Mouse (Mus musculus) liver, adult 2 months (tissue): ENCODE data around the gene Pcif1. TPM values are rescaled to one million over a fixed set of nuclear protein-coding genes. Genes with fewer than 3 reads are reported as not detected.
"Not testable (repeated sequence)": the region's sequence is repeated elsewhere in the genome, so short reads cannot be mapped to it uniquely, and the experiment has no call there.

Experiments used
- DNase-seq: peaks from one replicate; pipeline ENCODE4 v3.0.0-alpha.2; 2011; ENCODE audit warnings: low read depth, low spot score; ENCODE audit errors: extremely low read depth
- H3K27ac ChIP-seq: fragments of 200-500 bp; replicated peaks from 2 replicates; pipeline ENCODE4 v1.5.1; 2012; ENCODE audit warnings: low read depth, mild to moderate bottlenecking, control low read depth, inconsistent platforms, low read length; ENCODE audit not compliant: insufficient read depth
- H3K27me3 ChIP-seq: fragments of 200-500 bp; 2 replicates; pipeline ENCODE4 v1.6.1; 2012; ENCODE audit warnings: mild to moderate bottlenecking, moderate library complexity, low read length, inconsistent platforms; ENCODE audit not compliant: control insufficient read depth, insufficient read depth
- H3K36me3 ChIP-seq: fragments of 200-500 bp; 2 replicates; pipeline ENCODE4 v1.6.1; 2012; ENCODE audit warnings: low read length, inconsistent platforms; ENCODE audit not compliant: control insufficient read depth, insufficient read depth
- H3K4me1 ChIP-seq: fragments of 200-500 bp; 2 replicates; pipeline ENCODE4 v1.6.1; 2011; ENCODE audit warnings: low read length; ENCODE audit not compliant: control insufficient read depth, insufficient read depth
- H3K4me3 ChIP-seq: fragments of 200-500 bp; 2 replicates; pipeline ENCODE4 v1.5.1; 2011; ENCODE audit warnings: low read depth, mild to moderate bottlenecking, control low read depth, low read length, moderate library complexity; ENCODE audit not compliant: insufficient read depth
- H3K79me2 ChIP-seq: fragments of 200-500 bp; 2 replicates; pipeline ENCODE4 v1.6.1; 2012; ENCODE audit warnings: inconsistent platforms, mild to moderate bottlenecking, low read length, moderate library complexity; ENCODE audit not compliant: control insufficient read depth, insufficient read depth
- H3K9ac ChIP-seq: fragments of 200-500 bp; 2 replicates; pipeline ENCODE4 v1.6.1; 2012; ENCODE audit warnings: low read depth, mild to moderate bottlenecking, control low read depth, inconsistent platforms, low read length
- CTCF ChIP-seq: fragments of 200-500 bp; IDR thresholded peaks from 2 replicates; pipeline ENCODE4 v1.5.1; 2011; ENCODE audit warnings: low read depth, low read length, control low read depth
- POLR2A ChIP-seq: fragments of 200-500 bp; IDR thresholded peaks from 2 replicates; pipeline ENCODE4 v1.6.1; 2011; ENCODE audit warnings: low read length, control low read depth; ENCODE audit not compliant: insufficient read depth; ENCODE audit errors: extremely low read depth
- WGBS: fragments of 180-500 bp; shearing (Covaris S2); methylation state at CpG from one replicate; pipeline ENCODE4 v1.1.7; 2018; 5-methylcytosine and 5-hydroxymethylcytosine counted together
- polyA plus RNA-seq: library from polyadenylated mRNA; depleted of rRNA; stranded (reverse); fragments of >200 nt; gene quantifications from 2 replicates; pipeline ENCODE4 v1.2.3, GENCODE M21; 2012
- total RNA-seq: library from RNA; depleted of rRNA; stranded (reverse); fragments of >200 nt; gene quantifications from 2 replicates; pipeline ENCODE4 v1.2.3, GENCODE M21; 2014

Pcif1 gene
- total and polyA plus RNA-seq, 2 experiments, result 9.1 to 21.3 TPM

DNA sequence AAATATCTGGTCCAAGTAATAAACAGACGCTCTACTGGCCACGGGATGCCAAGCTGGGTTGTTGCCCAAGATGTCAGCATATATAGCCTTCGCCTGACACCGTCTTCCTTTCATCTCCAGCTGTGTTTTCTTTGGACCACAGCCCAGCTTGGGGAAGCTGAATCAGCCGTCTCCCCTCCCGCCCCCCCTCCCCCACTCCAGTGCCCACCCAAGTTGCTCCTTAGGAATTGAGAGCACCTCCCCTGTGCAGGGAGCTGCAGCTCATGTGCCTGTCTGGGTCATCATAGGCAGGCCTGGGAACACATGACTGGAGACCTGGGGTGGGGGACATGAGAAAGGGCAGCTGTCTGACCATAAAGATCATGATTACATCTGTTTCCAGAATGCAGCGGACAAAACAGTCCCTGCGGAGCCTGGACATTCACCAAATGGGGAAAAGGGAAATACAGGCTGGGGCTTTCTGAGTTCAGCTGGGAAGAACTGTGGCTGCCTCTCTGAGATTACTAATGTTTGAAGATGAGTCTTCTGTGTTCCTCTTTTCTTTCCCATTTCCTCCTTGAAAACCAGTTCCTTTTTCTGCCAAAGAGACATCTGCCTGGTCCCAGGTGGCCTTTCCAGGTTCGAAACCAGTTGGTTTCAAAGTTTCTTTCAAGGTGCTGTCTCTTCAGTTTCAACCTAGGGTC lies 16.8 kb upstream of the Pcif1 start:
- Histone ChIP-seq H3K4me3 (no peak overlapping the region), H3K4me1 (peaks cover 11% of the 10 kb centered on the region), H3K27me3 (no peaks in the 10 kb centered on the region), H3K9ac (no peak overlapping the region), H3K27ac (peak overlapping the region; percentile 59), H3K79me2 (no peaks in the 10 kb centered on the region), H3K36me3 (no peaks in the 10 kb centered on the region)
- TF ChIP-seq CTCF, result no peak
- no peak for TF ChIP-seq POLR2A
- peak; percentile 54 for DNase-seq
- WGBS, result 45% methylated on average over 9 of the region's 9 CpGs

DNA sequence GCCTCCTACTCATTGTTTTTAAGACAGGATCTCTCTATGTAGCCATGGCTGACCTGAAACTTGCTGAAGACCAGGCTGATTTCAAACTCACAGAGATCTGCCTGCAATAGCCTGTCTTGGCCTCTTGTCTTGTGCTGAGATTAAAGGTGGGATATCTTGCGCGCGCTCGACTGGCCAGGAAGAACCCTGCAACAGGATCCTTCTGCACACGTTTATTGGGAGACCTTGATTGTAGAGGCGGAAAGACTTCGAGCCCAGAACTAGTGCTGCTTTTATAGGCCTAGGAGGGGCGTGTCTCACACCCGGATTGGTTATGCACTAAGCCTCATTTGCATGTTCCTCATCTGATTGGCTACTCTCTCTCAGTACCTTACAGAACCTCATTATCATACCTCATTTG lies 15.7 kb upstream of the Pcif1 start:
- H3K27me3 ChIP-seq, H3K79me2 ChIP-seq, H3K36me3 ChIP-seq, H3K27ac ChIP-seq, H3K9ac ChIP-seq, DNase-seq, H3K4me3 ChIP-seq: not testable (repeated sequence)
- H3K4me1 ChIP-seq, result peaks cover 11% of the 10 kb centered on the region
- WGBS, result 97% methylated on average over 9 of the region's 9 CpGs

DNA sequence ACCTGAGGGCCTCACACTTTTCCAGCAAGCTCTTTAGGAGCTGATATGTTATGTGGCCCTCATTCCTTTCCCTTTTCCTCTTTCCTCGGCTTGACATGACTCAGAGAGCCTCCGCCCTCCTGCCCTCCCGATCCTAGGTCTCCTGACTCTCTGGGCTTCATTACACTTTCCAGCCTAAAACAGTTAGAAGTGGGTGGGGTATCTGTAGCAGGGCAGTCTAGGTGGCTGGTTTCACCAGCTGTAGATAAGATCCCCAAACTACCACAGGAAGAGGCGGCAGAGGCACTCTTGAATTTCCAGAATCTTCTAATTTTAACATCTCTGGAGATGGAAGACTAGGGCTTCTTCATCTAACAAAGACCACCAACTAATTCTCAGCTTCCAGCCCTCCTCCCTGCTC lies 14.5 kb upstream of the Pcif1 start:
- Histone ChIP-seq H3K4me1 (peaks cover 4% of the 10 kb centered on the region; the same call in 1 of the 2 replicates), H3K4me3 (no peak overlapping the region), H3K36me3 (no peaks in the 10 kb centered on the region), H3K9ac (no peak overlapping the region), H3K79me2 (no peaks in the 10 kb centered on the region), H3K27ac (no peak overlapping the region), H3K27me3 (no peaks in the 10 kb centered on the region)
- WGBS, result 78% methylated on average over 4 of the region's 4 CpGs
- no peak for TF ChIP-seq CTCF
- TF ChIP-seq POLR2A, result no peak
- no peak for DNase-seq

DNA sequence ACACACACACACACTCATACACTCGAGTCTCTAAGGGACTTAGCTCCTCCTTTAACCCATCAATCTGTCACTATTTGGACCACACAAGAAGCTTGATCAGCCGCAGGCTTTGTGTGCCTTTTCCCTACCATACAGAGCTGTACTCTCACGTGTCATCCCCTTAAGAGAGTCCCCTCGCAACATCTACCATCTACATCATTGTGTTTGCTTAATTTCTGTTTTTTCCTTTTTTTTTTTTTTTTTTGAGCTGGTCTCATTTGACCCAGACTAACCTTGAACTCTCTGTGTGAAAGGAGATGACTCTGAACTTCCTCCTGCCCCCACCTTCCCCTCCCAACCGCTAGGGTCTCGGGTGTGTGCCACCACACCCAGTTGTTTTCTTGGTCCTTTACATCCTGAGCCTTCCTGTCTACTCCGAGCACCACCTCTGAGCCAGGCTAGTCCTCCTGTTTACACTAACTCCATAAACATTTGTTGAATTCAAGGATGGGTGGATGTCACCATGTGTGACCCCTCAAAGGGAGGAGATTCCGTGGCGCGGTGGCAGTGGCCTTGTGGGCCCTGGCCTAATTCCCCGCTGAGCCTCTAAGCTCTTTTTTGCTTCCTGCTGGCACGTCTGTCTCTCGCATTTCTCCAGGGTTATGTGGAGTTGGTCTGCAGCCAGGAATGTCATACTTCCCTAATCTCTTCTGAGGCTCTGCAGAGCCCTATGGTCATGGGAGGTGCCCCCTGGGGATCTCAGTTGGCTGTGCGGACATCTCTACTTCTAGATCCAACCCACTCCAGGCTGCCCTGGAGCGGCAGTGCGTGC lies 12.2 kb upstream of the Pcif1 start:
- no peaks in the 10 kb centered on the region for H3K79me2 ChIP-seq
- peak overlapping the region; percentile 33 for H3K27ac ChIP-seq
- no peaks in the 10 kb centered on the region for H3K27me3 ChIP-seq
- DNase-seq, result peak; percentile 61
- H3K4me1 ChIP-seq, result peaks cover 4% of the 10 kb centered on the region; the same call in 1 of the 2 replicates
- TF ChIP-seq POLR2A (no peak), CTCF (no peak)
- WGBS, result 52% methylated on average over 16 of the region's 16 CpGs
- peak overlapping the region; percentile 14; the same call in 1 of the 2 replicates for H3K9ac ChIP-seq
- no peaks in the 10 kb centered on the region for H3K36me3 ChIP-seq
- no peak overlapping the region for H3K4me3 ChIP-seq

DNA sequence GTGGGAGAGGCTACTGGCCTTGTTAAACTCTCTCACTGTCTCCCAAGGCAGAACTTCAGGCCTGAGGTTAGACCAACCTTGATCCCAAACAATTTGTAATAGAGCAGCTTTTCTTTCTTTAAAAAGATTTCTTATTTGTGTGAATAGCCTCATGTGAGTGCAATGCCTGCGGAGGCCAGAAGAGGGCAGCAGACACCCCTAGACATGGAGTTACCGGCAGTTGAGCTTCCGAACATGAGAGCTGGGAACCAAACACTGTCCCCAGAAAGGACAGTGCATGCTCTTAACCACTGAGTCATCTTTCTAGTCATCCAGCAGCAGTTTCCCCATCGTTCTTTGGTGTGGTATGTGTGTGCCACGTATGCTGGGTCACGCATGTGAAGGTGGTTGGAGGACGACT lies 11.5 kb upstream of the Pcif1 start:
- 88% methylated on average over 7 of the region's 7 CpGs for WGBS
- DNase-seq, result no peak
- Histone ChIP-seq H3K9ac (no peak overlapping the region), H3K4me1 (peaks cover 4% of the 10 kb centered on the region; the same call in 1 of the 2 replicates), H3K79me2 (no peaks in the 10 kb centered on the region), H3K27ac (peak overlapping the region; percentile 33), H3K36me3 (no peaks in the 10 kb centered on the region), H3K27me3 (no peaks in the 10 kb centered on the region), H3K4me3 (no peak overlapping the region)
- no peak for TF ChIP-seq POLR2A
- TF ChIP-seq CTCF, result peak; percentile 75

DNA sequence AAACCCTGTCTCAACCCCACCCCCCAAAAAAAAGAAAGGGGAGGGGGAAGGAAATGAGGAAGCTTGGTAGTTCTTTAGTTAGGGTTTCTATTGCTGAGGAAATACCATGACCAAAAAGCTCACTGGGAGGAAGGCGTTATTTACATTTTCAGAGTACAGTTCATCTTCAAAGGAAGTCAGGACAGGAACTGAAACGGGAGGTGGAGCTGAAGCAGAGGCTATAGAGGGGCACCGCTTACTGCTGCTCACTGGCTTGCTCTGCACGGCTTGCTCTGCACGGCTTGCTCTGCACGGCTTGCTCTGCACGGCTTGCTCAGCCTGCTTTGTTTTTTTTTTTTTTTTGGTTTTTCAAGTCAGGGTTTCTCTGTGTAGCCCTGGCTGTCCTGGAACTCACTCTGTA lies 10.6 kb upstream of the Pcif1 start:
- no peak overlapping the region for H3K27ac ChIP-seq
- H3K4me3 ChIP-seq, result no peak overlapping the region
- WGBS, result 76% methylated on average over 7 of the region's 7 CpGs
- DNase-seq, result peak; percentile 51
- H3K27me3 ChIP-seq, result no peaks in the 10 kb centered on the region
- H3K4me1 ChIP-seq, result peaks cover 4% of the 10 kb centered on the region; the same call in 1 of the 2 replicates
- no peak overlapping the region for H3K9ac ChIP-seq
- H3K36me3 ChIP-seq, result no peaks in the 10 kb centered on the region
- H3K79me2 ChIP-seq, result no peaks in the 10 kb centered on the region
- TF ChIP-seq CTCF, result no peak
- TF ChIP-seq POLR2A, result no peak
